Mouse (Mus musculus) MEL-GATA-1-ER (cell line): ENCODE results near the gene Gm10964.
A peak's percentile ranks its signal among the peaks of the same experiment; 100 is the strongest.

Experiments
- DNase-seq: peaks from one replicate; pipeline ENCODE4 v3.0.0-alpha.2; 2012; ENCODE audit warnings: low read depth; ENCODE audit errors: extremely low read depth

The Gm10964 gene

GRCm38 (mm10) chr3:103739329-103739728 is at the start of gene Gm10964:
Gene Gm10964 (plus strand): TSS chr3:103739366.
- DNase-seq = no peak

GRCm38 (mm10) chr3:103690506-103690905 is 48.7 kb upstream of the Gm10964 start:
- DNase-seq = no peak

GRCm38 (mm10) chr3:103695556-103695955 is 43.6 kb upstream of the Gm10964 start:
- DNase-seq = no peak

- no peak for DNase-seq
These were observed 42.7 kb upstream of the Gm10964 start for GRCm38 (mm10) chr3:103696388-103696925.

GRCm38 (mm10) chr3:103704661-103705060 is 34.5 kb upstream of the Gm10964 start:
- no peak for DNase-seq

- DNase-seq = no peak
These were observed 33.7 kb upstream of the Gm10964 start for GRCm38 (mm10) chr3:103705426-103705825.

- no peak for DNase-seq
These were observed 29.6 kb upstream of the Gm10964 start for GRCm38 (mm10) chr3:103709470-103710040.

GRCm38 (mm10) chr3:103712196-103712595 is 27.0 kb upstream of the Gm10964 start:
- peak; percentile 12 for DNase-seq

- DNase-seq = no peak
These were observed 24.8 kb upstream of the Gm10964 start for GRCm38 (mm10) chr3:103714236-103714875.

GRCm38 (mm10) chr3:103714942-103715341 is 24.2 kb upstream of the Gm10964 start:
- DNase-seq = no peak

GRCm38 (mm10) chr3:103715762-103716693 is 23.1 kb upstream of the Gm10964 start:
- no peak for DNase-seq

GRCm38 (mm10) chr3:103716774-103717760 is 22.1 kb upstream of the Gm10964 start:
- no peak for DNase-seq

GRCm38 (mm10) chr3:103718728-103719127 is 20.4 kb upstream of the Gm10964 start:
- DNase-seq = no peak

- DNase-seq = peak; percentile 63
These were observed 15.0 kb upstream of the Gm10964 start for GRCm38 (mm10) chr3:103724137-103724536.

GRCm38 (mm10) chr3:103726642-103727041 is 12.5 kb upstream of the Gm10964 start:
- no peak for DNase-seq

GRCm38 (mm10) chr3:103727813-103728326 is 11.3 kb upstream of the Gm10964 start:
- no peak for DNase-seq

- DNase-seq = no peak
These were observed 9.3 kb upstream of the Gm10964 start for GRCm38 (mm10) chr3:103729850-103730249.

GRCm38 (mm10) chr3:103732116-103732515 is 7.0 kb upstream of the Gm10964 start:
- DNase-seq = no peak

- DNase-seq = no peak
These were observed 6.0 kb upstream of the Gm10964 start for GRCm38 (mm10) chr3:103733176-103733575.
